Mouse (Mus musculus): ENCODE results near the gene Mustn1.

The Mustn1 gene

GRCm38 (mm10) chr14:30877827-30878226 lies 1.2 kb upstream of the Mustn1 start:
- no peak for ATAC-seq (ENCODE audit: insufficient number of reproducible peaks, low FRiP score, low TSS enrichment)

GRCm38 (mm10) chr14:30879794-30880193 lies 794 bp downstream of the Mustn1 start:
- ATAC-seq (ENCODE audit: insufficient number of reproducible peaks, low FRiP score, low TSS enrichment): no peak

- ATAC-seq (ENCODE audit: insufficient number of reproducible peaks, low FRiP score, low TSS enrichment): no peak
These were observed 1.3 kb downstream of the Mustn1 start for GRCm38 (mm10) chr14:30880251-30880650.

GRCm38 (mm10) chr14:30880811-30881717 lies 2.1 kb downstream of the Mustn1 start:
- no peak for ATAC-seq (ENCODE audit: insufficient number of reproducible peaks, low FRiP score, low TSS enrichment)

GRCm38 (mm10) chr14:30881718-30882108 lies 2.7 kb downstream of the Mustn1 start:
- peak; percentile 57 for ATAC-seq (ENCODE audit: insufficient number of reproducible peaks, low FRiP score, low TSS enrichment)

- ATAC-seq (ENCODE audit: insufficient number of reproducible peaks, low FRiP score, low TSS enrichment): no peak
These were observed 6.3 kb downstream of the Mustn1 start for GRCm38 (mm10) chr14:30885298-30885697.

- no peak for ATAC-seq (ENCODE audit: insufficient number of reproducible peaks, low FRiP score, low TSS enrichment)
These were observed 7.2 kb downstream of the Mustn1 start, which contains the start of gene Itih4 for GRCm38 (mm10) chr14:30886204-30886603. Itih4 (plus strand) TSS chr14:30886476.

- ATAC-seq (ENCODE audit: insufficient number of reproducible peaks, low FRiP score, low TSS enrichment): peak; percentile 60
These were observed 9.3 kb downstream of the Mustn1 start for GRCm38 (mm10) chr14:30888271-30888732.

- no peak for ATAC-seq (ENCODE audit: insufficient number of reproducible peaks, low FRiP score, low TSS enrichment)
These were observed 21.0 kb downstream of the Mustn1 start for GRCm38 (mm10) chr14:30899972-30900371.

GRCm38 (mm10) chr14:30902628-30903027 lies 23.6 kb downstream of the Mustn1 start:
- no peak for ATAC-seq (ENCODE audit: insufficient number of reproducible peaks, low FRiP score, low TSS enrichment)

GRCm38 (mm10) chr14:30903036-30903435 lies 24.0 kb downstream of the Mustn1 start:
- ATAC-seq (ENCODE audit: insufficient number of reproducible peaks, low FRiP score, low TSS enrichment): no peak

- no peak for ATAC-seq (ENCODE audit: insufficient number of reproducible peaks, low FRiP score, low TSS enrichment)
These were observed 25.3 kb downstream of the Mustn1 start for GRCm38 (mm10) chr14:30904307-30904706.

- no peak for ATAC-seq (ENCODE audit: insufficient number of reproducible peaks, low FRiP score, low TSS enrichment)
These were observed 27.0 kb downstream of the Mustn1 start for GRCm38 (mm10) chr14:30906001-30906400.

GRCm38 (mm10) chr14:30907814-30908265 lies 28.8 kb downstream of the Mustn1 start:
- no peak for ATAC-seq (ENCODE audit: insufficient number of reproducible peaks, low FRiP score, low TSS enrichment)

- ATAC-seq (ENCODE audit: insufficient number of reproducible peaks, low FRiP score, low TSS enrichment): no peak
These were observed 32.1 kb downstream of the Mustn1 start for GRCm38 (mm10) chr14:30911141-30911540.

GRCm38 (mm10) chr14:30912641-30913040 lies 33.6 kb downstream of the Mustn1 start:
- no peak for ATAC-seq (ENCODE audit: insufficient number of reproducible peaks, low FRiP score, low TSS enrichment)

- ATAC-seq (ENCODE audit: insufficient number of reproducible peaks, low FRiP score, low TSS enrichment): no peak
These were observed 34.4 kb downstream of the Mustn1 start for GRCm38 (mm10) chr14:30913404-30913803.

- no peak for ATAC-seq (ENCODE audit: insufficient number of reproducible peaks, low FRiP score, low TSS enrichment)
These were observed 37.5 kb downstream of the Mustn1 start for GRCm38 (mm10) chr14:30916516-30916915.

- ATAC-seq (ENCODE audit: insufficient number of reproducible peaks, low FRiP score, low TSS enrichment): no peak
These were observed 43.2 kb downstream of the Mustn1 start for GRCm38 (mm10) chr14:30922053-30922670.

GRCm38 (mm10) chr14:30923375-30924105 lies 44.5 kb downstream of the Mustn1 start, which contains the start of gene Itih3:
Itih3 (minus strand) TSS chr14:30923760.
- peak; percentile 22; the same call in 1 of the 2 replicates for ATAC-seq (ENCODE audit: insufficient number of reproducible peaks, low FRiP score, low TSS enrichment)

- ATAC-seq (ENCODE audit: insufficient number of reproducible peaks, low FRiP score, low TSS enrichment): no peak
These were observed 46.5 kb downstream of the Mustn1 start for GRCm38 (mm10) chr14:30925492-30925891.
